In the genomic region with DNA sequence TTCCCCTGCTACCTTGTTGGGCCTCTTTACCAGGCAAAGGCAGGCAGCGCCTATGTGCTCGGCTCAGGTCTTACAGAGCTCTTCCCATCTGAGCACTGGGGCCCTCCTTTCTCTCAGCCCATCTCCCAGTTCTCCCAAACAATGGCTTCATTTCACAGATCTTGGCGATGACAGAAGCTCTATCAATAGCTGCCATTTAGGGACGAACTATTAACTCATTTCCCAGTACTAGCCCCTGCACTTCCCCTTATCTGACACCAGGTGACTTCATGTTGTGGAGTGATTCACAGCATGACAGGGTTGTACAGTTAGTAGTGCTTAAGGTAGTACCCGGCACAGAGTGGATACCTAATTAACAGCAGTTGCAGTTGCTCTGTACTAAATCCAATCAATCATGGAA, we compare ENCODE assay signal across 8 mouse cellular contexts. TPM values are rescaled to one million over a fixed set of nuclear protein-coding genes. Genes with fewer than 3 reads are reported as not detected.
DNase-seq lines count a peak whose midpoint lies in the region; ATAC-seq and TF ChIP-seq lines count a peak whose summit lies in the region.

A gene (minus strand): TSS at position 56 of the 400 bp plus-strand sequence.

- no peaks in the 10 kb centered on the region for H3K9me3 ChIP-seq in heart, embryonic 12.5 days (replicated peaks)
- no peaks in the 10 kb centered on the region for H3K9me3 ChIP-seq in forebrain, embryonic 16.5 days (ENCODE audit: control insufficient read depth, low read length)
- H3K9me3 ChIP-seq in liver, embryonic 14.5 days (ENCODE audit: control insufficient read depth, low read length): no peaks in the 10 kb centered on the region

- 37% methylated on average over 5 of the region's 5 CpGs for WGBS in heart, embryonic 12.5 days
- 60% methylated on average over 5 of the region's 5 CpGs for WGBS in forebrain, embryonic 16.5 days
- WGBS in liver, embryonic 14.5 days (ENCODE audit: insufficient replicate concordance): 41% methylated on average over 5 of the region's 5 CpGs

- H3K27ac ChIP-seq in heart, embryonic 12.5 days (ENCODE audit: poor library complexity, severe bottlenecking): peak within 1 kb of the TSS; percentile 75
- H3K27ac ChIP-seq in forebrain, embryonic 16.5 days (ENCODE audit: low read length): no peak within 1 kb of the TSS
- H3K27ac ChIP-seq in liver, embryonic 14.5 days: no peak within 1 kb of the TSS

- no peak for TF ChIP-seq EP300 in liver, embryonic 14.5 days (IDR thresholded peaks at IDR 0.05; ENCODE audit: low read depth)

- no peak for DNase-seq in heart, adult 9 months (ENCODE audit: low spot score in 2 of 2)
- DNase-seq in ES-CJ7 (ENCODE audit: low read depth, low spot score): peak; percentile 55
- DNase-seq in liver, embryonic 14.5 days (ENCODE audit: low read depth in 3 of 3, low spot score in 3 of 3): no peak
- DNase-seq in cerebellum, postnatal 10 days: no peak
- DNase-seq in B cell, adult 2 months: no peak
- no peak for DNase-seq in adrenal gland, postnatal 4 days (ENCODE audit: low spot score in 2 of 2)

- no peaks in the 10 kb centered on the region for H3K36me3 ChIP-seq in heart, embryonic 12.5 days
- no peaks in the 10 kb centered on the region for H3K36me3 ChIP-seq in forebrain, embryonic 16.5 days (ENCODE audit: control insufficient read depth, insufficient read depth)
- no peaks in the 10 kb centered on the region for H3K36me3 ChIP-seq in liver, embryonic 14.5 days (replicated peaks; ENCODE audit: control insufficient read depth, insufficient read depth, low read depth)

- peak within 1 kb of the TSS; percentile 69 for H3K4me2 ChIP-seq in heart, embryonic 12.5 days
- H3K4me2 ChIP-seq in forebrain, embryonic 16.5 days (ENCODE audit: low read length): peak within 1 kb of the TSS; percentile 75
- H3K4me2 ChIP-seq in liver, embryonic 14.5 days (ENCODE audit: low read depth): peak within 1 kb of the TSS; percentile 79

- peak; percentile 42; the same call in 1 of the 2 replicates for TF ChIP-seq CTCF in liver, embryonic 14.5 days (IDR thresholded peaks at IDR 0.05; ENCODE audit: low read depth)

- H3K4me3 ChIP-seq in heart, embryonic 12.5 days: peak within 1 kb of the TSS; percentile 57
- H3K4me3 ChIP-seq in forebrain, embryonic 16.5 days (replicated peaks; ENCODE audit: low read length): peak within 1 kb of the TSS; percentile 60
- H3K4me3 ChIP-seq in liver, embryonic 14.5 days (ENCODE audit: insufficient read depth in 1 of 2, low read depth in 2 of 2, low read length in 2 of 2): no peak within 1 kb of the TSS; a peak in 1 of 4 replicates

- H3K4me1 ChIP-seq in heart, embryonic 12.5 days (replicated peaks): peaks cover 23% of the 10 kb centered on the region
- peaks cover 14% of the 10 kb centered on the region for H3K4me1 ChIP-seq in forebrain, embryonic 16.5 days (replicated peaks; ENCODE audit: control insufficient read depth, insufficient read depth, low read length)
- H3K4me1 ChIP-seq in liver, embryonic 14.5 days (replicated peaks; ENCODE audit: control insufficient read depth in 2 of 2, insufficient read depth in 2 of 2, low read length in 1 of 2): peaks cover 6 to 20% of the 10 kb centered on the region in 2 experiments

- H3K9ac ChIP-seq in heart, embryonic 12.5 days: peak within 1 kb of the TSS; percentile 60
- peak within 1 kb of the TSS; percentile 89 for H3K9ac ChIP-seq in forebrain, embryonic 16.5 days (replicated peaks; ENCODE audit: low read depth, low read length)
- no peak within 1 kb of the TSS for H3K9ac ChIP-seq in liver, embryonic 14.5 days (replicated peaks)

- 0 out of 2 replicates have a peak, but pooled peaks cover 3% of the 10 kb centered on the region for H3K27me3 ChIP-seq in heart, embryonic 12.5 days (replicated peaks)
- 0 out of 2 replicates have a peak, but pooled peaks cover 2% of the 10 kb centered on the region for H3K27me3 ChIP-seq in forebrain, embryonic 16.5 days (replicated peaks; ENCODE audit: control insufficient read depth, insufficient read depth, low read length)
- peaks cover 9% of the 10 kb centered on the region for H3K27me3 ChIP-seq in liver, embryonic 14.5 days (ENCODE audit: control insufficient read depth, insufficient read depth, low read length)

- no peak for ATAC-seq in heart, embryonic 12.5 days (ENCODE audit: insufficient number of reproducible peaks, low FRiP score)
- no peak for ATAC-seq in forebrain, embryonic 16.5 days
- no peak for ATAC-seq in liver, embryonic 14.5 days (ENCODE audit: insufficient read depth)

RNA-seq across cellular contexts. Expression of the gene that starts here (rescaled TPM):
- polyA plus RNA-seq in heart, embryonic 12.5 days (2016; fragmentation: Nextera tagmentation; extraction: Ambion mirVana): 7.0 and 7.2 TPM in 2 replicates
- polyA plus RNA-seq in forebrain, embryonic 16.5 days (2015; fragmentation: Nextera tagmentation; extraction: Ambion mirVana): 0.47 and 0.53 TPM in 2 replicates
- polyA plus RNA-seq in liver, embryonic 14.5 days (2012; rRNA removed): 0.28 and 0.32 TPM in 2 replicates
- polyA plus RNA-seq in liver, embryonic 14.5 days (2014; fragmentation: Nextera tagmentation; extraction: Ambion mirVana): 0.04 and 0.11 TPM in 2 replicates
- total RNA-seq in adrenal gland, postnatal 4 days (2021): under 1 TPM; 0.79 to 0.84 TPM

Comparison
In these comparisons a context has a peak if more than half of its experiments do, and no peak if none do; other contexts are left out.
1. H3K4me3 ChIP-seq: peak in heart, embryonic 12.5 days (single experiment) and forebrain, embryonic 16.5 days (single experiment); none in liver, embryonic 14.5 days (0 of 2).
2. Peak in every context shown above with its lines, with median percentiles within 50 percentile points of each other: H3K4me2 ChIP-seq.